Mouse (Mus musculus) left cerebral cortex, postnatal 10 days (tissue): ENCODE results near the gene Gtpbp3. TPM values are rescaled to one million over a fixed set of nuclear protein-coding genes. Genes with fewer than 3 reads are reported as not detected.
"Not testable (repeated sequence)": the region's sequence is repeated elsewhere in the genome, so short reads cannot be mapped to it uniquely, and the experiment has no call there.

Experiments used
- DNase-seq, 2 experiments: peaks; one replicate each; pipeline ENCODE4 v3.0.0; 2021 to 2022; ENCODE audit warnings: low spot score in 2 of 2, mixed read lengths in 1 of 2; ENCODE audit errors: extremely low spot score in 1 of 2
- intact Hi-C: fragments of 180-260 bp; cut with DNase I; formaldehyde crosslinking; loops from one replicate; pipeline ENCODE4 v1.15.1; 2025
- total RNA-seq, 2 experiments: library from RNA; stranded (reverse); gene quantifications; 2 replicates each; pipeline ENCODE4 v1.2.3; 2021

Gtpbp3 gene
- total RNA-seq, 2 experiments from 2014 or later = 29.0 to 29.2 TPM

GRCm38 (mm10) chr8:71488454-71488853 lies 551 bp downstream of the Gtpbp3 start:
- intact Hi-C loops = no loop called here
- peak; percentile 87 to 94 for DNase-seq

- intact Hi-C loops = loop anchor here (2.0 kb wide), 1 partner anchor 26 kb away; no protein-coding TSS in a partner anchor
- peak in 1 of 2 experiments; percentile 88 for DNase-seq
Observed at GRCm38 (mm10) chr8:71495039-71495438, 7.1 kb downstream of the Gtpbp3 start.

- intact Hi-C loops = loop anchor here (2.0 kb wide), 1 partner anchor 25 kb away; no protein-coding TSS in a partner anchor
- DNase-seq = no peak
Observed at GRCm38 (mm10) chr8:71495811-71496210, 7.9 kb downstream of the Gtpbp3 start.

- intact Hi-C loops = no loop called here
- peak in 1 of 2 experiments; percentile 91 for DNase-seq
Observed at GRCm38 (mm10) chr8:71496481-71496880, 8.6 kb downstream of the Gtpbp3 start.

- DNase-seq = no peak
- intact Hi-C loops = no loop called here
Observed at GRCm38 (mm10) chr8:71497077-71497645, 9.3 kb downstream of the Gtpbp3 start.

GRCm38 (mm10) chr8:71497881-71498501 lies 10.1 kb downstream of the Gtpbp3 start:
- no peak for DNase-seq
- intact Hi-C loops = no loop called here

GRCm38 (mm10) chr8:71498816-71499690 lies 11.2 kb downstream of the Gtpbp3 start:
- intact Hi-C loops = no loop called here
- no peak for DNase-seq

GRCm38 (mm10) chr8:71504349-71504748 lies 16.4 kb downstream of the Gtpbp3 start:
- DNase-seq = no peak
- intact Hi-C loops = no loop called here

- DNase-seq = no peak
- intact Hi-C loops = no loop called here
Observed at GRCm38 (mm10) chr8:71505326-71505725, 17.4 kb downstream of the Gtpbp3 start.

- no peak for DNase-seq
- intact Hi-C loops = no loop called here
Observed at GRCm38 (mm10) chr8:71505979-71506378, 18.1 kb downstream of the Gtpbp3 start.

GRCm38 (mm10) chr8:71507589-71508104 lies 19.7 kb downstream of the Gtpbp3 start:
- intact Hi-C loops = no loop called here
- peak; percentile 77 to 90 for DNase-seq

GRCm38 (mm10) chr8:71509316-71509715 lies 21.4 kb downstream of the Gtpbp3 start:
- DNase-seq = no peak

GRCm38 (mm10) chr8:71511644-71512043 lies 23.7 kb downstream of the Gtpbp3 start, which contains the start of gene Plvap:
TSS of gene Plvap (minus strand) at chr8:71511752.
- intact Hi-C loops = no loop called here
- DNase-seq = no peak

More at GRCm38 (mm10) chr8:71509316-71509715, 21.4 kb downstream of the Gtpbp3 start:
- intact Hi-C loops = no loop called here

- DNase-seq = no peak
- intact Hi-C loops = no loop called here
Observed at GRCm38 (mm10) chr8:71513018-71513754, 25.3 kb downstream of the Gtpbp3 start.

GRCm38 (mm10) chr8:71515043-71515442 lies 27.1 kb downstream of the Gtpbp3 start:
- intact Hi-C loops = no loop called here
- no peak for DNase-seq

GRCm38 (mm10) chr8:71516786-71517185 lies 28.9 kb downstream of the Gtpbp3 start:
- no peak for DNase-seq
- intact Hi-C loops = no loop called here

GRCm38 (mm10) chr8:71519037-71519825 lies 31.3 kb downstream of the Gtpbp3 start:
- DNase-seq, intact Hi-C loops: not testable (repeated sequence)

GRCm38 (mm10) chr8:71521634-71522033 lies 33.7 kb downstream of the Gtpbp3 start:
- intact Hi-C loops = loop anchor here (2.0 kb wide), 1 partner anchor 27 kb away; no protein-coding TSS in a partner anchor

More at GRCm38 (mm10) chr8:71521634-71522033, 33.7 kb downstream of the Gtpbp3 start:
- peak; percentile 80 to 94 for DNase-seq
